Mouse (Mus musculus) forebrain, postnatal 0 days (tissue): ENCODE data around the gene Eif2b2. TPM values are rescaled to one million over a fixed set of nuclear protein-coding genes. Genes with fewer than 3 reads are reported as not detected.

Source experiments
- ATAC-seq: fragments of 200-750 bp; cut with Nextera tagmentation; 2 replicates; pipeline ENCODE4 v1.8.0; 2017; ENCODE audit warnings: mild to moderate bottlenecking, moderate library complexity
- DNase-seq: peaks from one replicate; pipeline ENCODE4 v3.0.0-alpha.2; 2015
- H3K27ac ChIP-seq: fragments of 300-500 bp; sonication (generic); 2 replicates; pipeline ENCODE4 v1.5.1; 2014; ENCODE audit warnings: low read depth, mild to moderate bottlenecking, antibody characterized with exemption, low read length, moderate library complexity, mixed read lengths
- H3K27me3 ChIP-seq: fragments of 300-500 bp; sonication (generic); 2 replicates; pipeline ENCODE4 v1.6.1; 2014; ENCODE audit warnings: mild to moderate bottlenecking, low read length, mixed read lengths; ENCODE audit not compliant: insufficient read depth
- H3K36me3 ChIP-seq: fragments of 300-500 bp; sonication (generic); 2 replicates; pipeline ENCODE4 v1.6.1; 2014; ENCODE audit warnings: mild to moderate bottlenecking, moderate library complexity; ENCODE audit not compliant: insufficient read depth
- H3K4me1 ChIP-seq: fragments of 300-500 bp; sonication (generic); 2 replicates; pipeline ENCODE4 v1.6.1; 2014; ENCODE audit warnings: antibody characterized with exemption; ENCODE audit not compliant: insufficient read depth
- H3K4me2 ChIP-seq: fragments of 300-500 bp; sonication (generic); 2 replicates; pipeline ENCODE4 v1.6.1; 2014; ENCODE audit warnings: low read depth, mild to moderate bottlenecking, moderate library complexity
- H3K4me3 ChIP-seq: fragments of 300-500 bp; sonication (generic); 2 replicates; pipeline ENCODE4 v1.5.1; 2014; ENCODE audit warnings: low read depth, low read length, mixed read lengths
- H3K9ac ChIP-seq: fragments of 300-500 bp; sonication (generic); 2 replicates; pipeline ENCODE4 v1.6.1; 2014; ENCODE audit warnings: mild to moderate bottlenecking
- H3K9me3 ChIP-seq: fragments of 300-500 bp; sonication (generic); 2 replicates; pipeline ENCODE4 v1.6.1; 2016; ENCODE audit warnings: low read length
- CTCF ChIP-seq: sonication (generic); IDR thresholded peaks from 2 replicates; pipeline ENCODE4 v1.5.1; 2016; ENCODE audit warnings: antibody characterized with exemption, control low read depth, low read depth
- WGBS: fragments of 180-500 bp; shearing (Covaris S2); extraction: QIAGEN DNeasy Blood & Tissue Kit; methylation state at CpG from one replicate; pipeline ENCODE4 v1.1.7; 2014; 5-methylcytosine and 5-hydroxymethylcytosine counted together
- polyA plus RNA-seq: library from polyadenylated mRNA; unstranded; fragments of >200 nt; fragmentation: Nextera tagmentation; extraction: Ambion mirVana; gene quantifications from 2 replicates; pipeline ENCODE4 v1.2.1, GENCODE M21; 2015
- total RNA-seq: library from RNA; depleted of rRNA; stranded (reverse); fragments of >200 nt; gene quantifications from 2 replicates; pipeline ENCODE4 v1.2.3, GENCODE M21; 2014

The Eif2b2 gene
- total and polyA plus RNA-seq, 2 experiments from 2014 or later: 69.0 to 78.3 TPM

- peak; percentile 24 for DNase-seq
- H3K9ac ChIP-seq: 0 out of 2 replicates have a peak overlapping the region, but pooled peaks have one; percentile 6
- H3K36me3 ChIP-seq: no peaks in the 10 kb centered on the region
- no peak for TF ChIP-seq CTCF
- H3K4me1 ChIP-seq: no peaks in the 10 kb centered on the region
- H3K4me3 ChIP-seq: no peak overlapping the region
- peak; percentile 83 for ATAC-seq
- no peaks in the 10 kb centered on the region for H3K27me3 ChIP-seq
- WGBS: 12% methylated on average over 24 of the region's 24 CpGs
- H3K27ac ChIP-seq: no peak overlapping the region
- H3K9me3 ChIP-seq: no peaks in the 10 kb centered on the region
- H3K4me2 ChIP-seq: no peak overlapping the region
Measured at GRCm38 (mm10) chr12:85200929-85201829, 18.1 kb upstream of the Eif2b2 start.

GRCm38 (mm10) chr12:85201830-85202147 is 17.5 kb upstream of the Eif2b2 start:
- Histone ChIP-seq H3K4me2 (no peak overlapping the region), H3K27me3 (no peaks in the 10 kb centered on the region), H3K36me3 (no peaks in the 10 kb centered on the region), H3K27ac (no peak overlapping the region), H3K4me3 (no peak overlapping the region), H3K9me3 (no peaks in the 10 kb centered on the region), H3K9ac (no peak overlapping the region), H3K4me1 (no peaks in the 10 kb centered on the region)
- DNase-seq: no peak
- WGBS: 81% methylated on average over 2 of the region's 2 CpGs
- ATAC-seq: no peak
- no peak for TF ChIP-seq CTCF

DNA sequence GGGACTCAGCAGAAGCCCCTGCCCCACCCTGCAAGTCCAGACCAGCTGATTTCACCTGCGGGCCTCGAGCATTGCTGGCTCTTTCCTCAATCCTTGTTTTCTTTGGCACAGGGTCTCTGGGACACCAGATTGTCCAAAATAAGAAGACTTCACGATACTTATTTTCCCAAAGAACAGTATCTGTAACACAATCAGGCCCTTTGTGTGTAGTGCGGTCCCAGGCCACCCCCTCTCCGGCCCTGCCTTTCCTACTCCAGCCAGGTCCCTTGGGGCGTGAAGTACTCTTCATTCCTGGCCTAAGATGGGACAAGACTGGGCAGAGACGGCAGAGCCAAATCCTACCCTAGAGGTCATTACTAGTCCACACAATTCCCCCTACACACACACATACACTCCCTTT is 17.1 kb upstream of the Eif2b2 start:
- no peak for ATAC-seq
- TF ChIP-seq CTCF: no peak
- H3K4me1 ChIP-seq: no peaks in the 10 kb centered on the region
- H3K9ac ChIP-seq: no peak overlapping the region
- H3K36me3 ChIP-seq: no peaks in the 10 kb centered on the region
- H3K4me3 ChIP-seq: no peak overlapping the region
- DNase-seq: no peak
- no peak overlapping the region for H3K27ac ChIP-seq
- no peak overlapping the region for H3K4me2 ChIP-seq
- no peaks in the 10 kb centered on the region for H3K9me3 ChIP-seq
- H3K27me3 ChIP-seq: no peaks in the 10 kb centered on the region
- 86% methylated on average over 7 of the region's 7 CpGs for WGBS

DNA sequence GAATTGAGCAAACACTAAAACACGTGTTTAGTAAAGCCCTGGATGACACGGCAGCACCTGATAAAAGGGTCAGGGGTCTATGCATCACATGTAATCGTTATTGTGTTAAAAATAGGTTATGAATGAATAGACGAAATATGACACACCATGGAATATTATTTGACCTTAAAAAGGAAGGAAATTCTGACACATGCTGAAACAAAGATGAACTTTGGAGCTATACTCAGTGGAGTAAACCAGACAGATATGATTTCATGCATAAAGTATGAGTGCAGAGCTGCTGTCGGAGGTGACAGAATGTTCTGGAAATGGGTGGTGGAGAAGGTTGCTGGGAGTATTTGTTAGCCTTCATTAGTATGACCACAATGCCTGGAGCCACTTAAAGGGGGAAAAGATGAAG is 15.6 kb upstream of the Eif2b2 start:
- Histone ChIP-seq H3K27ac (no peak overlapping the region), H3K4me1 (no peaks in the 10 kb centered on the region), H3K4me3 (no peak overlapping the region), H3K4me2 (no peak overlapping the region), H3K9me3 (no peaks in the 10 kb centered on the region), H3K27me3 (no peaks in the 10 kb centered on the region), H3K9ac (no peak overlapping the region), H3K36me3 (no peaks in the 10 kb centered on the region)
- DNase-seq (no peak), ATAC-seq (no peak)
- TF ChIP-seq CTCF: no peak
- 69% methylated on average over 5 of the region's 5 CpGs for WGBS

DNA sequence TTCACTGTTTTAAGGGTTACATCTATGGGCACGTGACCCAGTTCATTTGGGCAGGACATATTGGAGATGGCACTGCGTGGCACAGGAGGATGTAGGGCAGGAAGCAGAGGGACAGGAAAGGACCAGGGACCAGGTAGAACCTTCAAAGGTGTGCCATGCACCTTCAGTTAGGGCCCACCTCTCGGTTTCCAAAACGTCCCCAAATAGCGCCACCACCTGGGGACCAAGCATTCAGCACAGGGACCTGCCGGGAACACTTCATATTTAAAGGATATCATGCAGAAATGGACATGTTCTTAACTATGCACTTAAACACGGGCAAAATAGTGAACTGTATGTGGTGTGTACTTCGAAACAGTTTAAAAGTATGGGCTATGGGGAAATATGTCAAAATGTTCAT is 15.2 kb upstream of the Eif2b2 start:
- H3K4me1 ChIP-seq: no peaks in the 10 kb centered on the region
- H3K27ac ChIP-seq: no peak overlapping the region
- WGBS: 55% methylated on average over 8 of the region's 8 CpGs
- no peak overlapping the region for H3K4me3 ChIP-seq
- no peak overlapping the region for H3K9ac ChIP-seq
- no peak for ATAC-seq
- no peaks in the 10 kb centered on the region for H3K9me3 ChIP-seq
- no peak for DNase-seq
- TF ChIP-seq CTCF: peak; percentile 16; the same call in 1 of the 2 replicates
- no peaks in the 10 kb centered on the region for H3K27me3 ChIP-seq
- no peak overlapping the region for H3K4me2 ChIP-seq
- H3K36me3 ChIP-seq: no peaks in the 10 kb centered on the region

GRCm38 (mm10) chr12:85205425-85205824 is 13.9 kb upstream of the Eif2b2 start:
- Histone ChIP-seq H3K4me3 (no peak overlapping the region), H3K27ac (no peak overlapping the region), H3K9ac (no peak overlapping the region), H3K36me3 (no peaks in the 10 kb centered on the region), H3K4me1 (no peaks in the 10 kb centered on the region), H3K9me3 (no peaks in the 10 kb centered on the region), H3K27me3 (no peaks in the 10 kb centered on the region), H3K4me2 (no peak overlapping the region)
- WGBS: 88% methylated on average over 10 of the region's 10 CpGs
- ATAC-seq: no peak
- no peak for DNase-seq
- no peak for TF ChIP-seq CTCF

DNA sequence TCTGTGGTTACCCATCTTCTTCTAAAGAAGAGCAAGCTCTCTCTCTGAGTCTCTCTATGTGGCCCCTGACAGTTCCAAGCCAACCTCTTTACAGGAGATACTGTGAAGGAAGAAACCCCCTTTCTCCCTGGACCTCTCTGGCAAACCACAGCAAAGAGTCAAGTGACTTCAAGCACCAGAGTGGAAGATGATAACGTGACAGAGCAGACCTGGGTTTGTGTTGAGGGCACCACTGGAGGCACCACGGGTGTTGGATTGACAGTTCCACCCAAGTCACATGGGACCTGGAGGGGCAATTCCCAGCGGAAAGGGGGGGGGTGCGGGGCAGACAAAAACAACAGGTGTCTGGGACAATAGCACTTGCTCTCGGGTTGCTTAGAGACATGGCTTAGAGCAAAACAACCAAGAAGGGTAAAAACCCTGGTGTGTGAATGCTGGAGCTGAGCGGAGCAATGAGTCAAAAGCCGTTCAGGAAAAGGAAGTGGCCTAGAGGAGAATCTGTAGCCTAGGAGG is 10.5 kb upstream of the Eif2b2 start:
- Histone ChIP-seq H3K27me3 (no peaks in the 10 kb centered on the region), H3K27ac (no peak overlapping the region), H3K9me3 (no peaks in the 10 kb centered on the region), H3K9ac (no peak overlapping the region), H3K4me3 (no peak overlapping the region), H3K36me3 (no peaks in the 10 kb centered on the region), H3K4me1 (no peaks in the 10 kb centered on the region), H3K4me2 (no peak overlapping the region)
- no peak for TF ChIP-seq CTCF
- no peak for DNase-seq
- ATAC-seq: no peak
- 29% methylated on average over 7 of the region's 7 CpGs for WGBS
